Mouse (Mus musculus) small intestine, adult 2 months (tissue): ENCODE data around the gene Ranbp1. TPM values are rescaled to one million over a fixed set of nuclear protein-coding genes. Genes with fewer than 3 reads are reported as not detected.

ENCODE experiments used
- H3K27ac ChIP-seq: fragments of 200-500 bp; 2 replicates; pipeline ENCODE4 v1.5.1; 2012; ENCODE audit warnings: low read depth, low read length, control low read depth, inconsistent platforms; ENCODE audit not compliant: insufficient read depth
- H3K27me3 ChIP-seq: fragments of 200-500 bp; 2 replicates; pipeline ENCODE4 v1.6.1; 2012; ENCODE audit warnings: mild to moderate bottlenecking, moderate library complexity, low read length, inconsistent platforms; ENCODE audit not compliant: control insufficient read depth, insufficient read depth
- H3K36me3 ChIP-seq: fragments of 200-500 bp; 2 replicates; pipeline ENCODE4 v1.6.1; 2012; ENCODE audit warnings: mild to moderate bottlenecking, low read length, control low read depth, inconsistent platforms; ENCODE audit not compliant: control insufficient read depth, insufficient read depth
- H3K4me1 ChIP-seq: fragments of 200-500 bp; 2 replicates; pipeline ENCODE4 v1.6.1; 2012; ENCODE audit warnings: low read length, inconsistent platforms, mixed read lengths; ENCODE audit not compliant: control insufficient read depth, insufficient read depth, insufficient read length
- H3K4me3 ChIP-seq: fragments of 200-500 bp; 2 replicates; pipeline ENCODE4 v1.5.1; 2012; ENCODE audit warnings: low read depth, mild to moderate bottlenecking, control low read depth, inconsistent platforms, low read length, moderate library complexity
- CTCF ChIP-seq: fragments of 200-500 bp; IDR thresholded peaks from 2 replicates; pipeline ENCODE4 v1.5.1; 2012; ENCODE audit warnings: low read depth, mild to moderate bottlenecking, control low read depth, inconsistent platforms, low read length, moderate library complexity, mixed read lengths; ENCODE audit not compliant: insufficient replicate concordance, insufficient read length; ENCODE audit errors: extremely low read depth
- POLR2A ChIP-seq: fragments of 200-500 bp; IDR thresholded peaks from 2 replicates; pipeline ENCODE4 v1.6.1; 2012; ENCODE audit warnings: low read depth, mild to moderate bottlenecking, control low read depth, inconsistent platforms, low read length, moderate library complexity
- WGBS: fragments of 180-500 bp; shearing (Covaris S2); methylation state at CpG from one replicate; pipeline ENCODE4 v1.1.7; 2018; 5-methylcytosine and 5-hydroxymethylcytosine counted together
- polyA plus RNA-seq: library from polyadenylated mRNA; depleted of rRNA; stranded (reverse); fragments of >200 nt; gene quantifications from 2 replicates; pipeline ENCODE4 v1.2.3, GENCODE M21; 2012

Ranbp1 gene
- polyA plus RNA-seq, 1 experiment, result 47.7 TPM

DNA sequence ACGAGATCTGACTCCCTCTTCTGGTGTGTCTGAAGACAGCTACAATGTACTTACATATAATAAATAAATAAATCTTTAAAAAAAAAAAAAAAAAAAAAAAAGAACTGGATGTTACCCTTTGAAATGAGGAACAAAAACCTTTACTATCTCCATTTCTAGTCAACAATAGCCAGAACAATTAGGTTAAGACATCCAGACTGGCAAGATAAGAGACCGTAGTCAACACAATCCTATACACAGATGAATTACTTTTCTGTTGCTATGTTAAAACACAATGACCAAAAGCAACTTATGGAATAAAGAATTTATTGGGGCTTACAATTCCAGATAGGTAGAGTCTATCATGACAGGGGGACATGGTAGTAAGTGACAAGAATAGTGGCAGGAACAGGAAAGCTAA is 16.5 kb upstream of the Ranbp1 start:
- Histone ChIP-seq H3K4me3 (no peak overlapping the region), H3K27me3 (no peaks in the 10 kb centered on the region), H3K27ac (no peak overlapping the region), H3K36me3 (peaks cover 45% of the 10 kb centered on the region), H3K4me1 (no peaks in the 10 kb centered on the region)
- no peak for TF ChIP-seq POLR2A
- no peak for TF ChIP-seq CTCF
- 87% methylated on average over 2 of the region's 2 CpGs for WGBS

DNA sequence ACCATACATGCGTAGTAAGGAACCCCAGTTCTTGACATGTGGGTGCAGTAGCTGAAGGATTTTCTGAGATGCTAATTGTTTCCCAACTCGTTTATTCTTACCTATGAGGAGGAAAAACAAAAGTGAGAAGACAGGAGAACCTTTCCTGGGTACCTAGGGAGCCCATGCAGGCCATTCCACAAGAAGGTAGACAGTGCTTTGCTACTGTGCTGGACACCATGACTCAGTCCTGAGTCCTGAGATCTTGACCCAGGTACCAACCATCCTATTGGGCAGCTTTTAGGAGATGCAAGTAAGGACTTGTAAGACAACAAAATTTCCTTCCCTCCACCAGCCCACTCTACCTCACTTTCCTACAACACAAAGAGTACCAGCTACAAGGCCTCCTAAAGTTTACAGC is 9.7 kb upstream of the Ranbp1 start, which contains the start of gene Gm49776:
Gene Gm49776, minus strand, starts transcription at position 101 of the 400 bp plus-strand sequence.
- Histone ChIP-seq H3K27ac (no peak within 1 kb of the TSS), H3K4me1 (no peaks in the 10 kb centered on the region), H3K36me3 (peaks cover 67% of the 10 kb centered on the region), H3K27me3 (no peaks in the 10 kb centered on the region), H3K4me3 (no peak within 1 kb of the TSS)
- no peak for TF ChIP-seq POLR2A
- no peak for TF ChIP-seq CTCF
- WGBS, result 90% methylated on average over 2 of the region's 2 CpGs

DNA sequence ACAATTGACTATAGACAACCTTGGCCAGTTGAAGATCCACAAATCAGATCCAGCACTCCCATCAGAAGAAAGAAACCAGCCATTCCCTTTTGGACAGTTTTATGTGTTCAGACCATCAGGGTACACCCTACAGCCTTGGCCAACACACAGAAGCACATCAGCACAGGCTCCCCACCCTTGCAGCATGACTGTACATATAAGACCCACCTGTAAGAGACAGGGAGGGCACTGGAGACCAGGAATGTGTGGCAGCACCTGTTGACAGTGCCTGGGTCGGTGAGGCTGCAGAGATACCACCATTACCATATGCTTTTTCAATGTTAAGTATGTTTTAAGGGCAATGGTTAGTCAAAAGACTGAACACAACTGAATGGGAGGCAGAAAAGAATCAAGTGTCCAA is 5.3 kb upstream of the Ranbp1 start:
- peaks cover 5% of the 10 kb centered on the region for H3K4me1 ChIP-seq
- no peaks in the 10 kb centered on the region for H3K27me3 ChIP-seq
- no peak overlapping the region for H3K27ac ChIP-seq
- no peak overlapping the region for H3K4me3 ChIP-seq
- 54% methylated on average over 1 of the region's 1 CpGs for WGBS
- TF ChIP-seq CTCF (no peak), POLR2A (no peak)
- peaks cover 62% of the 10 kb centered on the region for H3K36me3 ChIP-seq

DNA sequence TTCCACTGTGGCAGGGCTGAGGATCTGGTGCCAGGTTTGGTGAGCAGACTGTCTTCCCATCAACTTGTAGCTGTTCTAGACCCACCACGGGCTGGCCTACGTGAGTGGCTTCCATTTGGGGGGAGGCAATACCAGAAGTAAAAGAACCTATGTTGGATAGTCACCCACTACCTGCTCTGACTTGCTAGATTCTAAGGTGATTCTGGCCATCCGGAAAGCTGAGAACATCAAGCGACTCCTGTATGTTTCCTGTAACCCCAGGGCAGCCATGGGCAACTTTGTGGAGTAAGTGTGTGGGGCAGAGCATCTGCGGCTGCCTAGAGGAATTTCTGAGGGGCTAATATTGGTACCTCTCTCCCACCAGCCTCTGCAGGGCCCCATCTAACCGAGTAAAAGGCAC is 4.2 kb upstream of the Ranbp1 start:
- Histone ChIP-seq H3K4me1 (peaks cover 5% of the 10 kb centered on the region), H3K36me3 (peaks cover 54% of the 10 kb centered on the region), H3K4me3 (no peak overlapping the region), H3K27ac (no peak overlapping the region), H3K27me3 (no peaks in the 10 kb centered on the region)
- TF ChIP-seq CTCF (no peak), POLR2A (no peak)
- 80% methylated on average over 6 of the region's 6 CpGs for WGBS

DNA sequence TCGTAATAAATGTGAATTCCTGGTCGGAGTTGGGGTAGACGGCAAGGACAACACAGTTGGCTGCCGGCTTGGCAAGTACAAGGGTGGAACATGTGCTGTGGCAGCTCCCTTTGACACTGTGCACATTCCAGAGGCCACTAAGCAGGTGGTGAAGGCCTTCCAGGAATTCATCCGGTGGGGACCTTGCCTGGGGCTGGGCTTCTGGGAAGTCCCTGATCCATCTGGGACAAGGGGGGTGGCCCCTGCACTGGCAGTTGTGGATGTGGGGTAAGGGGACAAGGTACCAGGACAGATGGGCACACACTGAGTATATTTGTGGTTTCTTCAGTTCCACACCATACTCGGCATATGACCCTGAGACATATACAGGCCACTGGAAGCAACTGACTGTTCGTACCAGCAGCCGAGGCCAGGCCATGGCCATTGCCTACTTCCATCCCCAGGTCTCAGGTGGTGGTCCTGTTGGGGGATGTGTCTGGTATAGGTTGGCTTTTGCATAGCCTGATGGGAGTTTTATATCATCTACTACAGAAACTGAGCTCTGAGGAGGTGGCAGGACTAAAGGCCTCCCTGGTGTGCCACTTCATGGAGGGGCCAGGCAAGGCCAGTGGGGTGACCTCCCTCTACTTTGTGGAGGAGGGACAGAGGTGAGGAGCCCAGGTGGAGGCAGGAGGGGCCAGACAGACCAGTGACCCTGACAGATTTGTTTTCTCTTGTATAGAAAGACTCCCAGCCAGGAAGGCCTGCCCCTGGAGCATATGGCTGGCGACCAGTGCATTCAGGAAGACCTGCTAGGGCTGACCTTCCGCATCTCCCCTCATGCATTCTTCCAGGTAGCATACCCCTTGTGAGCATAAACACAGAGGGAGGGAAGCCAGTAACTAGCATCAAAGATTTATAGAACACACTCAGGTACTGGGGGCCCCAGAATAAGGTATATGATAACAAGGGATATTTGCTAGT is 2.6 kb upstream of the Ranbp1 start:
- whole genome bisulfite sequencing, result 48% methylated on average over 10 of the region's 10 CpGs
- peaks cover 44% of the 10 kb centered on the region for H3K36me3 ChIP-seq
- H3K4me3 ChIP-seq, result no peak overlapping the region
- H3K27ac ChIP-seq, result no peak overlapping the region
- TF ChIP-seq CTCF, result no peak
- TF ChIP-seq POLR2A, result no peak
- no peaks in the 10 kb centered on the region for H3K27me3 ChIP-seq
- peaks cover 5% of the 10 kb centered on the region for H3K4me1 ChIP-seq

DNA sequence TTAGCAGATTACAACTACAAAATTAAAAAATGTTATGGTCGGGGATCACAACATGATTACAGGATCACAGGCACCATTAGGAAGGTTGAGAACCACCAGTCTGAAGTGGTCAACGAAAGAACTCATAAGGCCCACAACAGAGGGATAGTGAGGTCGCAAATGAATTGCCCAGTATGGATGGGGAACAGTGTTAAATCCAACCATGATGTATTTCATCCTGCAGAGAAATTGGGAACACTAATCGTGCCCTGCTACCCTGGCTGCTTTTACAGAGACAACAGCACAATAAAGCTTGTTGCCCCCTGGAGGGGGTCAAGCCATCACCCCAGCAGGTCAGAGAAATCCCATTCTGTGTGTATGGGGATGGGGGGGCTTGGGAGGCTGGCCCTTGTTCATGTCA is 1.7 kb upstream of the Ranbp1 start:
- TF ChIP-seq POLR2A, result no peak
- Histone ChIP-seq H3K4me1 (peaks cover 5% of the 10 kb centered on the region), H3K4me3 (no peak overlapping the region), H3K27ac (no peak overlapping the region), H3K36me3 (peaks cover 46% of the 10 kb centered on the region), H3K27me3 (no peaks in the 10 kb centered on the region)
- 42% methylated on average over 4 of the region's 4 CpGs for WGBS

DNA sequence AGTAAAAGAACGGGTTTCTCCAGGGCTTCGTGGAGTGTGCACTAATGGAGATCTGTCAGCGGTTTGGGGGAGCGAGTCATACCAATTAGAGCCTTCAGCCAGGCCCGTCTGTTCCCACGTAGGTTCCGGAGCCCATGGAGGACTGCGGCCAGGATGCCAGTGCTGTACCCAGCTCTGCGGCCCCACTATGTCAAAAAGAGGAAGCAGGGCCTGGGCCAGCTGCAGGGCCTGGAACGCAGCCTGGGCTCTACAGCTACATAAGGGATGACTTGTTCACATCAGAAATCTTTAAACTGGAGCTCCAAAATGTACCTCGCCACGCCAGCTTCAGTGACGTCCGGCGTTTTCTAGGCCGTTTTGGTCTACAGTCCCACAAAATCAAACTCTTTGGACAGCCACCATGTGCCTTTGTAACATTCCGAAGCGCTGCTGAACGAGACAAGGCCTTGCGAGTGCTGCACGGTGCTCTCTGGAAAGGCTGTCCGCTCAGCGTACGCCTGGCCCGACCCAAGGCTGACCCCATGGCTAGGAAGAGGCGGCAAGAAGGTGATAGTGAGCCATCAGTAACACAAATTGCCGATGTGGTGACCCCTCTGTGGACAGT is 934 bp upstream of the Ranbp1 start:
- no peak overlapping the region for H3K27ac ChIP-seq
- H3K27me3 ChIP-seq, result no peaks in the 10 kb centered on the region
- 2% methylated on average over 27 of the region's 27 CpGs for WGBS
- H3K4me3 ChIP-seq, result peak overlapping the region; percentile 78
- H3K4me1 ChIP-seq, result peaks cover 5% of the 10 kb centered on the region
- peaks cover 50% of the 10 kb centered on the region for H3K36me3 ChIP-seq
- TF ChIP-seq POLR2A (no peak), CTCF (no peak)
